Mouse (Mus musculus) intestine, postnatal 0 days (tissue): ENCODE measurements around the gene Ass1. TPM values are rescaled to one million over a fixed set of nuclear protein-coding genes. Genes with fewer than 3 reads are reported as not detected.

ENCODE experiments used
- ATAC-seq: fragments of 200-750 bp; cut with Nextera tagmentation; 2 replicates; pipeline ENCODE4 v1.8.0; 2017; ENCODE audit warnings: mild to moderate bottlenecking, moderate TSS enrichment, moderate library complexity
- H3K27ac ChIP-seq: fragments of 300-500 bp; sonication (generic); 2 replicates; pipeline ENCODE4 v1.5.1; 2014; ENCODE audit warnings: mild to moderate bottlenecking, low read depth, low read length, moderate library complexity
- H3K27me3 ChIP-seq: fragments of 300-500 bp; sonication (generic); replicated peaks from 2 replicates; pipeline ENCODE4 v1.6.1; 2014; ENCODE audit warnings: low read length, mixed read lengths; ENCODE audit not compliant: control insufficient read depth, insufficient read depth
- H3K36me3 ChIP-seq: fragments of 300-500 bp; sonication (generic); 2 replicates; pipeline ENCODE4 v1.6.1; 2014; ENCODE audit warnings: mild to moderate bottlenecking, moderate library complexity; ENCODE audit not compliant: control insufficient read depth, insufficient read depth
- H3K4me1 ChIP-seq: fragments of 300-500 bp; sonication (generic); replicated peaks from 2 replicates; pipeline ENCODE4 v1.6.1; 2014; ENCODE audit warnings: antibody characterized with exemption, low read length, mixed read lengths; ENCODE audit not compliant: control insufficient read depth, insufficient read depth
- H3K4me2 ChIP-seq: fragments of 300-500 bp; sonication (generic); replicated peaks from 2 replicates; pipeline ENCODE4 v1.6.1; 2014; ENCODE audit warnings: low read depth, mild to moderate bottlenecking, moderate library complexity
- H3K4me3 ChIP-seq: fragments of 300-500 bp; sonication (generic); 2 replicates; pipeline ENCODE4 v1.5.1; 2014; ENCODE audit warnings: low read depth, low read length
- H3K9ac ChIP-seq: fragments of 300-500 bp; sonication (generic); 2 replicates; pipeline ENCODE4 v1.6.1; 2014; ENCODE audit warnings: mild to moderate bottlenecking, low read depth, low read length
- H3K9me3 ChIP-seq: fragments of 300-500 bp; sonication (generic); 2 replicates; pipeline ENCODE4 v1.6.1; 2016; ENCODE audit warnings: mixed run types; ENCODE audit not compliant: control insufficient read depth
- CTCF ChIP-seq: sonication (generic); IDR thresholded peaks from 2 replicates; pipeline ENCODE4 v1.5.1; 2016; ENCODE audit warnings: low read depth, mild to moderate bottlenecking, control low read depth, antibody characterized with exemption, moderate library complexity
- WGBS: fragments of 180-500 bp; shearing (Covaris S2); extraction: QIAGEN DNeasy Blood & Tissue Kit; methylation state at CpG from one replicate; pipeline ENCODE4 v1.1.7; 2014; 5-methylcytosine and 5-hydroxymethylcytosine counted together
- polyA plus RNA-seq: library from polyadenylated mRNA; unstranded; fragments of >200 nt; fragmentation: Nextera tagmentation; extraction: Ambion mirVana; gene quantifications from 2 replicates; pipeline ENCODE4 v1.2.1, GENCODE M21; 2015

Ass1 gene
- polyA plus RNA-seq, 1 experiment from 2014 or later: 492 TPM

DNA sequence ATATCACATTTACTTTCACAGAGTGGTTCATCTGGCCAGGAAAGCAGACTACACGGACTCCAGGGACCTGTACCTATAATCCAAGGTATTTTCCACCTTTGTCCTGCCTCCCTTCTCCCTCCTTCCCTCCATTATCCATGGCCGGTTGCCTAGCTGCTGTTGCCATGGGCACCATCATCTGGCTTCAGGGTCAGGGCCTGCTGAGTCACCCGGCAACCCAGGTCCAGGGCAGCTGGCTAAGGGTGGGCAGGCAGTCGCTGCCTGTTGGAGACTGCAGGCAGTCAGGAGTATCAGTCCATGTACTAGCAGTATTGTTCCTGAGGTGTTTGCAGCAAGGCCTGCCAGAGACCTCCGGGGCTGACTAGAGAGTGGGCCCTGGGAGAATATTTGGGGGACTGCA is 4.7 kb downstream of the Ass1 start:
- Histone ChIP-seq H3K27ac (no peak overlapping the region), H3K9ac (no peak overlapping the region), H3K4me2 (peak overlapping the region; percentile 25), H3K4me1 (no peaks in the 10 kb centered on the region), H3K27me3 (no peaks in the 10 kb centered on the region), H3K36me3 (peaks cover 40% of the 10 kb centered on the region; the same call in 1 of the 2 replicates), H3K9me3 (no peaks in the 10 kb centered on the region), H3K4me3 (no peak overlapping the region)
- WGBS: 60% methylated on average over 5 of the region's 5 CpGs
- no peak for ATAC-seq
- TF ChIP-seq CTCF: no peak

DNA sequence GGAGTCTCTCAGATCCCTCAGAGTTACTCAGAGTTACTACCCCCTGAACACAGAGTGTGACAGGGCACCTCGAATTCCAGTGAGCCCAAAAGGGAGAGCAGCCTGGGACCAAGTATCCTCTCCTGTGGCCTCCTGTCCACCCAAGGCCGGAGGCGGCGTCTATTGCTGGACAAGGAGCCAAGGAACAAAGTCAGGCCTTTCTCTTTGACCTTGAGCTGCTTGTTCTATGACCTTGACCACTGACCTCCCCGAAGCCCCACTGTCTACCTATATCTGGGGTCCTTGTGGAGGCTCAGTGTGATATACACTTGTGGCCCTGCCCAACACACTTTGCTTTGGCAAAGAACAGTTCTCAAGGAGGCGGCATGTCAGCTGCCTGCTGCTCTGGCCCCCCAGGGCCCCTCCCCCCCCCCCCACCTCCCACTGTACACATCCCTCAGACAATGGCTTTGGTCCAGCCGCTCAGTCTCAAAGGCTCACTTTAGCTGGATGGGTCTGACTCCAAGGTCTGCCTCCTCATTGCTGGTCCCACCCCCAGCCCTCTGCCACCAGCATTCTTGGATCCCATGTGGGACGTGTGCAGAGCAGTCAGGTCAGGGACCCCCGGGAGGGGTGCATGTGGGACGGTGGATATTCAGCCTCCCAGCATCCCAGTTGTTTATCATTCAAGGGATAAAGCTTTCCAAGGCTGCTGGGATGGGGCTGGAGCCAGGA is 6.3 kb downstream of the Ass1 start:
- no peaks in the 10 kb centered on the region for H3K4me1 ChIP-seq
- TF ChIP-seq CTCF: no peak
- WGBS: 64% methylated on average over 10 of the region's 10 CpGs
- no peak overlapping the region for H3K4me3 ChIP-seq
- H3K27me3 ChIP-seq: no peaks in the 10 kb centered on the region
- no peak overlapping the region for H3K9ac ChIP-seq
- no peak overlapping the region for H3K4me2 ChIP-seq
- no peaks in the 10 kb centered on the region for H3K9me3 ChIP-seq
- peaks cover 51% of the 10 kb centered on the region; the same call in 1 of the 2 replicates for H3K36me3 ChIP-seq
- ATAC-seq: no peak
- H3K27ac ChIP-seq: no peak overlapping the region

DNA sequence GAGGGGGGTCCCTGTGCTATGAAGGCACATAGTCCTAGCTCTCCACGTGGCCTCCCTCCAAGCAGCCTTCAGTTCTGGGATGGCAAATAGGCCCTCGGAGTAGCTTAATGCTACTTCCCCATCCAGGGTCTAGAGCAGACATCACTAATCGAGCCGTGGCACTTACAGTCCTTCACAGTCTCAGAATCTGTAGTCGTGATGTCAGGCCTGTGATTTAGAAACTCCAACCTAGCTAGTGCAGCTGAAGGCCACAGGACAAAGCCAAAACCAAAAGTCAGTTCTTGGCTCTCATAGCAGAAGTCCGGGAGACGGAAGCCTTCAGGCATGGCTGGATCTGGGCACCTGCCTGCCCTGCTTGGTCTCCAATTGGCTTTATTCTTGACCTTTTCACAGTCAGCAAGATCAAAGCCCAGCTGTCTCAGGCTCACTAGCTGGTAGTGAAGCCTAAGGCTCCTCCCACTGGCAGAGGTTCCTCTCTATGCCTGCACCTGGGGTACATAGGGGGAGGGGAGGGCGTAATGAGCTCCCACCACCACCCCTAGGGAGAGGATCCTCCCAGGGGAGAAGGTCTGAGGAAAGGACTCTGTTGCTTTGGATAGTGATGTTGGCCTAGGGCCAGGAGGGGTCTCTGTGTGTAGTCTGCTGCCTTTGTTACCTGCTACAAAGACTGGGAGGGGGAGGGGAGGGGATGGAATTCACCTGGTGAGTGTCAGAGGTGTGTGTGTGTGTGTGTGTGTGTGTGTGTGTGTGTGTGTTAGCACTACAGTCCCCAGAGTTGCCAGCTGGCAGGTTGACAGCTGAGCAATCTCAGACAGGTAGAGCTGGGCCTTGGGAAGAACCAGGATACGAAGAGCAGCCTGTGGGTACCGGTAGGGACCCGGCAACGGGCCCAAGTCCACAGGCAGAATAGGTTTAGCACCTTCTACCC is 7.5 kb downstream of the Ass1 start:
- no peak for TF ChIP-seq CTCF
- no peak overlapping the region for H3K9ac ChIP-seq
- no peak overlapping the region for H3K4me2 ChIP-seq
- 77% methylated on average over 12 of the region's 12 CpGs for WGBS
- no peak for ATAC-seq
- H3K9me3 ChIP-seq: no peaks in the 10 kb centered on the region
- H3K4me3 ChIP-seq: no peak overlapping the region
- no peak overlapping the region for H3K27ac ChIP-seq
- peaks cover 60% of the 10 kb centered on the region for H3K36me3 ChIP-seq
- H3K27me3 ChIP-seq: no peaks in the 10 kb centered on the region
- H3K4me1 ChIP-seq: no peaks in the 10 kb centered on the region

DNA sequence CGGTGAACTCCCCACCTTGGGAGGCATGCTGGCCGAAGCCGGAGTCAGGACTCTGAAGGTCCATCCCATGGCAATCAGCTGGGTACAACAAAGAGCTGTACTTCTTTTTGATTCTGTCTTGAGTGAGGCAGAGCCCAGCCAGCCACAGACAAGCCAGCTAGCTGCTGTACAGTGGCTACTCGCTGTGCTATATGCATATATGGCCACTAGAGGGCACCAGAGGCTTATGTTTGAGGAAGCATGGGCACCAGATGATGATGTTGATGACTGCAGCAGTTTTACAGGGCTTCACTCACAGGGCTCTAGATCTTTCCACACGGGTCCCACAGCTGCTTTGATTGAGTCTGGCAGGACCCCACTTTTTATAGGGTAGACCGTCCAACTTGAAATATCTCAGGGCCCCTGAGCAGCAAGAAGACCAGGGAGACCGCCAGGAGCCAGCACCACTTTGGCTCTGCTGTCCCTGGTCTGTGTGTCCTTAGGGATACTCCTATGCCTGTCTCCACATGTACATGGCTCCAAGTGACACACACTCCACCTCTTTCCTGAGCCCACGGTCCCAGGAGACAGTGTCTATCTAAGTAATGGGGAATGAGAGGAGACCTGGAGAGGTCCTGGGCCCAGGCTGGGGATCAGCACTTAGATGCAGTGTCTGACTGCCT is 13.0 kb downstream of the Ass1 start:
- 30% methylated on average over 8 of the region's 8 CpGs for WGBS
- peak; percentile 32 for ATAC-seq
- peaks cover 73% of the 10 kb centered on the region for H3K36me3 ChIP-seq

DNA sequence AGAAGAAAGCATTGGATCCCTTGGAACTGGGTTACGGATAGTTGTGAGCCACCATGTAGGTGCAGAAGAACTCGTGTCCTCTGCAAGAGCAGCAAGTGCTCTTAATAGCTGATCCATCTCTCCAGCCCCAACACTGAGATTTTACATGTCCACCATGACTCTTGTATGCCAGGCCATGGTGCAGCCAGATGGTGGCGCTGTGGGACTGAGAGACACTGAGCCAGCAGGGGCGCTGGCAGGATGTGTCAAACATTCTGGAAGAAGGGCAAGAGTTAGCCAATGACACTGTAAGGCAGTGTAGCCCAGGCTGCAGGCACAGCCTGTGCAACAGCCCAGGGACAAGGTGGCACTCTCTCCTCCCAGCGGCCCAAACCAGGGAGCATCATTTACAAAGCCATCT is 14.2 kb downstream of the Ass1 start:
- no peak for ATAC-seq

More for the DNA sequence above, 13.0 kb downstream of the Ass1 start:
- Histone ChIP-seq H3K4me3 (no peak overlapping the region), H3K9ac (no peak overlapping the region), H3K4me2 (no peak overlapping the region), H3K27ac (no peak overlapping the region), H3K9me3 (no peaks in the 10 kb centered on the region), H3K27me3 (no peaks in the 10 kb centered on the region), H3K4me1 (no peaks in the 10 kb centered on the region)
- TF ChIP-seq CTCF: peak; percentile 96

DNA sequence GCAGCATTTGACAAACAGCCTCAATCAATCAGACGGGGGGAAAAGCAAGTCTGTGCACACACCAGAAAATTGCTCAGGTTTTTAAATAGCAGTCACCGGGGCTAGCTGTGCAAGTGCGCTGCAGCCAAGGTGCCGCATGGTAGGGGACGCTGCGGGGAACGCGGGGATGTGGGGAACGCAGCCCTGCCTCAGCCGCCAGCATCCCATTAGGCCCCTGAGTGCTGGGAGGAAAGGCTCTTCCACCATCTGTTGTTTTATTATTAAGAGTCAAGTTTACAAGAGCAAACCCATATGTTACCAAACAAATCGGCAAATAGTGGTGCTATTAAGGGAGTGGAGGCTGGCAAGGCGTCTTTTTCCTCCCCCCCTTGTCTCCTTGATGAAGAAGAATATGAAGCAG is 19.2 kb downstream of the Ass1 start:
- 67% methylated on average over 12 of the region's 12 CpGs for WGBS
- no peak overlapping the region for H3K4me3 ChIP-seq
- no peaks in the 10 kb centered on the region for H3K9me3 ChIP-seq
- no peaks in the 10 kb centered on the region for H3K4me1 ChIP-seq
- no peak overlapping the region for H3K4me2 ChIP-seq
- H3K36me3 ChIP-seq: peaks cover 82% of the 10 kb centered on the region
- no peak for TF ChIP-seq CTCF
- no peak overlapping the region for H3K27ac ChIP-seq
- no peak for ATAC-seq
- no peak overlapping the region for H3K9ac ChIP-seq
- H3K27me3 ChIP-seq: no peaks in the 10 kb centered on the region

More for the DNA sequence above, 14.2 kb downstream of the Ass1 start:
- Histone ChIP-seq H3K4me2 (no peak overlapping the region), H3K27me3 (no peaks in the 10 kb centered on the region), H3K9me3 (no peaks in the 10 kb centered on the region), H3K27ac (no peak overlapping the region), H3K4me3 (no peak overlapping the region), H3K36me3 (peaks cover 76% of the 10 kb centered on the region), H3K4me1 (no peaks in the 10 kb centered on the region), H3K9ac (no peak overlapping the region)
- WGBS: 36% methylated on average over 5 of the region's 5 CpGs
- TF ChIP-seq CTCF: peak; percentile 95
